8 mouse cellular contexts compared by ENCODE assay signal in the genomic region with DNA sequence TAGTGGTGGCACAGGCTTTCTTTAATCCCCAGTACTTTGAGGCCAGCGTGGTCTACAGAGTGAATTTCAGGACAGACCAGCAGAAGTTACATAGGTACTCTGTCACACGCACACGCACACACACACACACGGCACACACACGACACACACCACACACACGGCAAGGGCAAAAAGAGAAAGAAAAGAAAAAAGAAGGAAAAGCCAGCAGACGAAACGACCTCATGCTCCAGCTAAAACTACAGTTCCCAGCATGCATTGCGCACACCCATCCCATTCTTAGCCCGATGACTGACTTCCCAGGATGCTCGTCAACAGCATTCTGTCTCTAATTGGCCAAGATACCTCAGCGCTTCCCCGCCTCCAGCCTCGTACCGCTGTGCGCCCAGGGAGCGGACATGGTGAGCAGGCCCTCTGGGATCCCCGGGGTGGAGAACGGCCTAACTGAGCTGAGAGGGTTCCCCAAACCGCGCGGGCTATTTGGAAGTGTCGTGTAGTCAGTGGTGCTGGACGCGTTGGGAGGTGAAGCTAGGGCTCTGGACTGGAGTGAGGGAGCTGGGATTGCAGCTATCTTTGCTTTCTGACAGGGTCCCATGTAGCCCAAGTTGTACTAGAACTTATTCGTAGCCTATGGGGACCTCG. TPM values are rescaled to one million over a fixed set of nuclear protein-coding genes. Genes with fewer than 3 reads are reported as not detected.
A peak's percentile ranks its signal among the peaks of the same experiment; 100 is the strongest.
DNase-seq lines count a peak whose midpoint lies in the region; ATAC-seq lines count a peak whose summit lies in the region.

TSS of gene Tmem161a (plus strand) at position 314 of the 639 bp plus-strand sequence.

- peak within 1 kb of the TSS; percentile 86 for H3K4me3 ChIP-seq in brown adipose tissue, adult 24 weeks (ENCODE audit: insufficient read depth, low read depth, low read length)
- H3K4me3 ChIP-seq in heart, embryonic 13.5 days, result peak within 1 kb of the TSS; percentile 68
- H3K4me3 ChIP-seq in liver, embryonic 12.5 days, result peak within 1 kb of the TSS; percentile 71
- peak within 1 kb of the TSS; percentile 56 for H3K4me3 ChIP-seq in stomach, embryonic 15.5 days (replicated peaks)

- H3K27ac ChIP-seq in brown adipose tissue, adult 24 weeks (replicated peaks; ENCODE audit: low read depth, low read length), result peak within 1 kb of the TSS; percentile 81
- H3K27ac ChIP-seq in heart, embryonic 13.5 days (replicated peaks), result peak within 1 kb of the TSS; percentile 75
- H3K27ac ChIP-seq in liver, embryonic 12.5 days, result peak within 1 kb of the TSS; percentile 78
- H3K27ac ChIP-seq in stomach, embryonic 15.5 days, result peak within 1 kb of the TSS; percentile 42

- 2% methylated on average over 27 of the region's 27 CpGs for WGBS in heart, embryonic 13.5 days
- 2% methylated on average over 27 of the region's 27 CpGs for WGBS in liver, embryonic 12.5 days (ENCODE audit: insufficient replicate concordance)
- WGBS in stomach, embryonic 15.5 days, result under 1% methylated on average over 27 of the region's 27 CpGs

- peak; percentile 86 for ATAC-seq in heart, embryonic 13.5 days (ENCODE audit: extremely low read depth, insufficient number of reproducible peaks, low FRiP score, low TSS enrichment)
- ATAC-seq in liver, embryonic 12.5 days, result peak; percentile 94
- ATAC-seq in stomach, embryonic 15.5 days (ENCODE audit: insufficient read depth, low FRiP score, low read depth), result peak; percentile 97

- H3K27me3 ChIP-seq in heart, embryonic 13.5 days (replicated peaks), result peaks cover 12% of the 10 kb centered on the region
- peaks cover 4% of the 10 kb centered on the region; the same call in 1 of the 2 replicates for H3K27me3 ChIP-seq in liver, embryonic 12.5 days (replicated peaks)
- no peaks in the 10 kb centered on the region for H3K27me3 ChIP-seq in stomach, embryonic 15.5 days (replicated peaks)

- peak within 1 kb of the TSS; percentile 69 for H3K4me2 ChIP-seq in heart, embryonic 13.5 days
- H3K4me2 ChIP-seq in liver, embryonic 12.5 days, result peak within 1 kb of the TSS; percentile 74
- H3K4me2 ChIP-seq in stomach, embryonic 15.5 days, result peak within 1 kb of the TSS; percentile 63

- DNase-seq in CD4-positive, CD25-positive, alpha-beta regulatory T cell, adult 2 months (ENCODE audit: low read depth, low spot score), result peak; percentile 94
- peak; percentile 71 for DNase-seq in fat pad, adult 2 months (ENCODE audit: extremely low read depth, low read depth, low spot score)
- peak; percentile 95 for DNase-seq in kidney, postnatal 10 days
- peak; percentile 68 to 77 for DNase-seq in natural killer cell, adult 2 months (ENCODE audit: low spot score in 2 of 2)

- peaks cover 6% of the 10 kb centered on the region; the same call in 1 of the 2 replicates for H3K4me1 ChIP-seq in brown adipose tissue, adult 24 weeks (ENCODE audit: control insufficient read depth, insufficient read depth, insufficient read length, low read length)
- peaks cover 31% of the 10 kb centered on the region for H3K4me1 ChIP-seq in heart, embryonic 13.5 days
- peaks cover 48% of the 10 kb centered on the region for H3K4me1 ChIP-seq in liver, embryonic 12.5 days
- H3K4me1 ChIP-seq in stomach, embryonic 15.5 days, result peaks cover 20% of the 10 kb centered on the region

- H3K36me3 ChIP-seq in heart, embryonic 13.5 days, result peaks cover 15% of the 10 kb centered on the region
- peaks cover 21% of the 10 kb centered on the region for H3K36me3 ChIP-seq in liver, embryonic 12.5 days
- H3K36me3 ChIP-seq in stomach, embryonic 15.5 days, result peaks cover under 1% of the 10 kb centered on the region; the same call in 1 of the 2 replicates

- H3K9ac ChIP-seq in heart, embryonic 13.5 days, result peak within 1 kb of the TSS; percentile 89
- peak within 1 kb of the TSS; percentile 81 for H3K9ac ChIP-seq in liver, embryonic 12.5 days
- peak within 1 kb of the TSS; percentile 13; the same call in 1 of the 2 replicates for H3K9ac ChIP-seq in stomach, embryonic 15.5 days

- no peaks in the 10 kb centered on the region for H3K9me3 ChIP-seq in heart, embryonic 13.5 days
- no peaks in the 10 kb centered on the region for H3K9me3 ChIP-seq in liver, embryonic 12.5 days (replicated peaks)
- H3K9me3 ChIP-seq in stomach, embryonic 15.5 days, result no peaks in the 10 kb centered on the region

RNA-seq across cellular contexts. Expression of gene Tmem161a, which starts in this region (rescaled TPM):
- 20.3 and 22.0 TPM in 2 replicates for polyA plus RNA-seq in brown adipose tissue, adult 24 weeks (2012; ENCODE audit: insufficient read depth, insufficient read length, missing spikeins)
- polyA plus RNA-seq in heart, embryonic 13.5 days (2015; fragmentation: Nextera tagmentation; extraction: Ambion mirVana), result 91.8 and 104 TPM in 2 replicates
- 37.7 and 39.4 TPM in 2 replicates for polyA plus RNA-seq in liver, embryonic 12.5 days (2016; fragmentation: Nextera tagmentation; extraction: Ambion mirVana)
- polyA plus RNA-seq in stomach, embryonic 15.5 days (2015; fragmentation: Nextera tagmentation; extraction: Ambion mirVana), result 54.4 and 59.0 TPM in 2 replicates

Comparison
In these comparisons a context has a peak if more than half of its experiments do, and no peak if none do; other contexts are left out.
1. Peak in every context shown above with its lines: DNase-seq, ATAC-seq, H3K4me3 ChIP-seq and H3K27ac ChIP-seq.
2. H3K9ac ChIP-seq: peak in every context shown above with its lines; median percentile 89 in heart, embryonic 13.5 days; 81 in liver, embryonic 12.5 days; 13 in stomach, embryonic 15.5 days.